Mouse (Mus musculus) lung, postnatal 0 days (tissue): ENCODE measurements around the gene Rgs2. TPM values are rescaled to one million over a fixed set of nuclear protein-coding genes. Genes with fewer than 3 reads are reported as not detected.

Experiments
- ATAC-seq: fragments of 200-750 bp; cut with Nextera tagmentation; 2 replicates; pipeline ENCODE4 v1.8.0; 2017; ENCODE audit warnings: moderate library complexity
- DNase-seq: peaks from one replicate; pipeline ENCODE4 v3.0.0-alpha.2; 2016; ENCODE audit warnings: low spot score
- H3K27ac ChIP-seq: fragments of 300-500 bp; sonication (generic); 2 replicates; pipeline ENCODE4 v1.5.1; 2014; ENCODE audit warnings: antibody characterized with exemption, mild to moderate bottlenecking, low read length, mixed read lengths
- H3K27me3 ChIP-seq: fragments of 300-500 bp; sonication (generic); replicated peaks from 2 replicates; pipeline ENCODE4 v1.6.1; 2014; ENCODE audit warnings: low read length, mixed read lengths; ENCODE audit not compliant: insufficient read depth
- H3K36me3 ChIP-seq: fragments of 300-500 bp; sonication (generic); 2 replicates; pipeline ENCODE4 v1.6.1; 2014; ENCODE audit warnings: low read length, mixed read lengths; ENCODE audit not compliant: insufficient read depth
- H3K4me1 ChIP-seq: fragments of 300-500 bp; sonication (generic); 2 replicates; pipeline ENCODE4 v1.6.1; 2014; ENCODE audit warnings: antibody characterized with exemption, low read depth, low read length, mixed read lengths; ENCODE audit not compliant: insufficient read depth
- H3K4me2 ChIP-seq: fragments of 300-500 bp; sonication (generic); replicated peaks from 2 replicates; pipeline ENCODE4 v1.6.1; 2014; ENCODE audit warnings: low read depth, mild to moderate bottlenecking, low read length, moderate library complexity, mixed read lengths
- H3K4me3 ChIP-seq: fragments of 300-500 bp; sonication (generic); 2 replicates; pipeline ENCODE4 v1.5.1; 2014; ENCODE audit warnings: low read depth, low read length
- H3K9ac ChIP-seq: fragments of 300-500 bp; sonication (generic); replicated peaks from 2 replicates; pipeline ENCODE4 v1.6.1; 2014; ENCODE audit warnings: low read depth, mild to moderate bottlenecking
- H3K9me3 ChIP-seq: fragments of 300-500 bp; sonication (generic); 2 replicates; pipeline ENCODE4 v1.6.1; 2016; ENCODE audit warnings: low read length, mixed read lengths
- CTCF ChIP-seq: IDR thresholded peaks from 2 replicates; pipeline ENCODE4 v1.5.1; 2016; ENCODE audit warnings: antibody characterized with exemption, mild to moderate bottlenecking
- EP300 ChIP-seq: IDR thresholded peaks from 2 replicates; pipeline ENCODE4 v1.6.1; 2016; ENCODE audit warnings: antibody characterized with exemption, mild to moderate bottlenecking, control low read depth
- WGBS: fragments of 180-500 bp; shearing (Covaris S2); extraction: QIAGEN DNeasy Blood & Tissue Kit; methylation state at CpG from one replicate; pipeline ENCODE4 v1.1.7; 2014; 5-methylcytosine and 5-hydroxymethylcytosine counted together
- polyA plus RNA-seq: library from polyadenylated mRNA; unstranded; fragments of >200 nt; fragmentation: Nextera tagmentation; extraction: Ambion mirVana; gene quantifications from 2 replicates; pipeline ENCODE4 v1.2.1, GENCODE M21; 2015

Gene Rgs2
- polyA plus RNA-seq: 134 and 142 TPM in 2 replicates

GRCm38 (mm10) chr1:144003904-144004740 lies at the start of gene Rgs2:
Rgs2 (minus strand) TSS chr1:144004161.
- Histone ChIP-seq H3K9me3 (no peaks in the 10 kb centered on the region), H3K9ac (peak within 1 kb of the TSS; percentile 70), H3K4me2 (peak within 1 kb of the TSS; percentile 82), H3K4me3 (peak within 1 kb of the TSS; percentile 78), H3K4me1 (0 out of 2 replicates have a peak, but pooled peaks cover 5% of the 10 kb centered on the region), H3K27me3 (no peaks in the 10 kb centered on the region), H3K36me3 (no peaks in the 10 kb centered on the region), H3K27ac (peak within 1 kb of the TSS; percentile 73)
- under 1% methylated on average over 56 of the region's 57 CpGs for WGBS
- DNase-seq (peak; percentile 95), ATAC-seq (peak; percentile 99)
- TF ChIP-seq CTCF (0 out of 2 replicates have a peak, but pooled peaks have one; percentile 10), EP300 (peak; percentile 37)

- no peaks in the 10 kb centered on the region for H3K36me3 ChIP-seq
- no peaks in the 10 kb centered on the region for H3K9me3 ChIP-seq
- DNase-seq: no peak
- 82% methylated on average over 4 of the region's 4 CpGs for WGBS
- H3K4me3 ChIP-seq: no peak overlapping the region
- no peaks in the 10 kb centered on the region for H3K4me1 ChIP-seq
- H3K9ac ChIP-seq: no peak overlapping the region
- ATAC-seq: no peak
- H3K27ac ChIP-seq: no peak overlapping the region
- TF ChIP-seq EP300 (no peak), CTCF (no peak)
- no peak overlapping the region for H3K4me2 ChIP-seq
- no peaks in the 10 kb centered on the region for H3K27me3 ChIP-seq
Observed at GRCm38 (mm10) chr1:144053401-144053800, 49.4 kb upstream of the Rgs2 start.

GRCm38 (mm10) chr1:144041826-144042225 lies 37.9 kb upstream of the Rgs2 start:
- no peak overlapping the region for H3K27ac ChIP-seq
- no peaks in the 10 kb centered on the region for H3K36me3 ChIP-seq
- no peak overlapping the region for H3K4me3 ChIP-seq
- no peak for ATAC-seq
- WGBS: 90% methylated on average over 2 of the region's 2 CpGs
- TF ChIP-seq EP300 (no peak), CTCF (no peak)
- no peaks in the 10 kb centered on the region for H3K4me1 ChIP-seq
- no peak for DNase-seq
- no peaks in the 10 kb centered on the region for H3K27me3 ChIP-seq
- H3K4me2 ChIP-seq: no peak overlapping the region
- H3K9ac ChIP-seq: no peak overlapping the region
- no peaks in the 10 kb centered on the region for H3K9me3 ChIP-seq

GRCm38 (mm10) chr1:144033498-144033897 lies 29.5 kb upstream of the Rgs2 start:
- WGBS: 69% methylated on average over 1 of the region's 1 CpGs
- Histone ChIP-seq H3K4me3 (no peak overlapping the region), H3K4me2 (no peak overlapping the region), H3K4me1 (no peaks in the 10 kb centered on the region), H3K27ac (no peak overlapping the region), H3K9me3 (no peaks in the 10 kb centered on the region), H3K36me3 (no peaks in the 10 kb centered on the region), H3K27me3 (no peaks in the 10 kb centered on the region), H3K9ac (no peak overlapping the region)
- no peak for ATAC-seq
- TF ChIP-seq CTCF (no peak), EP300 (no peak)
- no peak for DNase-seq

GRCm38 (mm10) chr1:144030499-144030898 lies 26.5 kb upstream of the Rgs2 start:
- ATAC-seq: no peak
- no peak for TF ChIP-seq EP300
- no peak for TF ChIP-seq CTCF
- H3K4me2 ChIP-seq: no peak overlapping the region
- H3K27me3 ChIP-seq: no peaks in the 10 kb centered on the region
- H3K9me3 ChIP-seq: no peaks in the 10 kb centered on the region
- DNase-seq: no peak
- H3K9ac ChIP-seq: no peak overlapping the region
- H3K27ac ChIP-seq: no peak overlapping the region
- no peaks in the 10 kb centered on the region for H3K4me1 ChIP-seq
- no peaks in the 10 kb centered on the region for H3K36me3 ChIP-seq
- H3K4me3 ChIP-seq: no peak overlapping the region
- WGBS: 83% methylated on average over 6 of the region's 6 CpGs

- no peaks in the 10 kb centered on the region for H3K9me3 ChIP-seq
- ATAC-seq (no peak), DNase-seq (no peak)
- H3K4me1 ChIP-seq: no peaks in the 10 kb centered on the region
- 89% methylated on average over 10 of the region's 10 CpGs for WGBS
- H3K4me3 ChIP-seq: no peak overlapping the region
- no peaks in the 10 kb centered on the region for H3K36me3 ChIP-seq
- H3K9ac ChIP-seq: no peak overlapping the region
- no peaks in the 10 kb centered on the region for H3K27me3 ChIP-seq
- no peak overlapping the region for H3K4me2 ChIP-seq
- H3K27ac ChIP-seq: no peak overlapping the region
- TF ChIP-seq CTCF: no peak
- TF ChIP-seq EP300: no peak
Observed at GRCm38 (mm10) chr1:144029679-144030078, 25.7 kb upstream of the Rgs2 start.
